ENCODE assay signal across 8 mouse cellular contexts in the genomic region with DNA sequence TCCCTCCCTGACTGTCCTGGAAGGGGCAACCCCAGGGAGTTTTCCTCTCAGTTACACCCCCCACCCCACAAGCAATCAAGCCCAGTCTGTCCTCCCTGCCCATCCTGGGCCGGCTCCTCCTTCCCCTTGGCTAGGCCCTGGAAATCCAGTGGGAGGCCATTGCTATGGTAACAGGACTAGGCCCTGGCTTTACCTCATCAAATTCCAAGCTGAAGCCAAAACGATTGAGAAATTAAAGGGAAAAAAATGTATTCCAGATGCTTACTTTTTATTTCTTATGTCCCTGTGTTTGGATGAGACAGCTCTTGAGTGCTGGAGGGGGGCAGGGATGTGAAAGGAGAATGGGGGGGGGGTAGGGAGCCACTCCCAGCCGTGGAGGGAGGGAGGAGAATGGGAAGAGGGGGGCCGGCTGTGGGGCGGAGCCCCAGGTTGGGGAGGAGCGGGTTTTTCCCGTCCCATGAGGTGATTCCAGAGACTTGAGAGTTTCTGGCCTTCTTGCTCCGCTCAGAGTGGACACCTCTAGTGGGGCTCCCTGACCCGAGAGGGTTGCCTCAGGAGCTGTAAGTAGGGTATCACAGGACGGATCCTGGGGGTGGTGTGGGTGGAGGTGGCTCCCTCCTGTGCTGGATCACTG. TPM values are rescaled to one million over a fixed set of nuclear protein-coding genes. Genes with fewer than 3 reads are reported as not detected.
A peak's percentile ranks its signal among the peaks of the same experiment; 100 is the strongest.
DNase-seq lines count a peak whose midpoint lies in the region; ATAC-seq and TF ChIP-seq lines count a peak whose summit lies in the region.

No protein-coding gene starts in this region.

- ATAC-seq in frontal cortex, adult (ENCODE audit: low TSS enrichment), result peak; percentile 39
- peak; percentile 12; the same call in 1 of the 2 replicates for ATAC-seq in heart, embryonic 14.5 days (ENCODE audit: insufficient number of reproducible peaks, insufficient read depth, low FRiP score, low read depth)
- peak; percentile 9; the same call in 1 of the 2 replicates for ATAC-seq in kidney, postnatal 0 days (replicated peaks; ENCODE audit: low FRiP score, low read depth)
- ATAC-seq in liver, postnatal 0 days, result no peak

- DNase-seq in frontal cortex, postnatal 25 days (ENCODE audit: low spot score in 2 of 2), result no peak
- peak; percentile 83 for DNase-seq in fibroblast of lung, adult 2 months (ENCODE audit: low read depth)
- DNase-seq in kidney, postnatal 0 days (ENCODE audit: low spot score), result peak; percentile 87
- peak; percentile 46 for DNase-seq in liver, postnatal 0 days
- no peak for DNase-seq in natural killer cell, adult 2 months (ENCODE audit: low spot score in 2 of 2)

- no peak for TF ChIP-seq CTCF in kidney, postnatal 0 days (IDR thresholded peaks at IDR 0.05; ENCODE audit: low read depth)
- TF ChIP-seq CTCF in liver, postnatal 0 days (IDR thresholded peaks at IDR 0.05; ENCODE audit: low read depth), result no peak
- TF ChIP-seq CTCF in olfactory bulb, adult 2 months (IDR thresholded peaks at IDR 0.05; ENCODE audit: insufficient read depth, low read depth, low read length), result no peak

- peaks cover 52% of the 10 kb centered on the region for H3K36me3 ChIP-seq in heart, embryonic 14.5 days (ENCODE audit: control insufficient read depth, insufficient read depth, low read length)
- peaks cover 41% of the 10 kb centered on the region for H3K36me3 ChIP-seq in kidney, postnatal 0 days (ENCODE audit: insufficient read depth, low read length)
- peaks cover 29% of the 10 kb centered on the region for H3K36me3 ChIP-seq in liver, postnatal 0 days (replicated peaks; ENCODE audit: insufficient read depth, low read length)

- H3K9me3 ChIP-seq in heart, embryonic 14.5 days (ENCODE audit: control insufficient read depth, low read length), result no peaks in the 10 kb centered on the region
- no peaks in the 10 kb centered on the region for H3K9me3 ChIP-seq in kidney, postnatal 0 days (replicated peaks; ENCODE audit: low read length)
- H3K9me3 ChIP-seq in liver, postnatal 0 days (ENCODE audit: low read length), result no peaks in the 10 kb centered on the region

- H3K4me2 ChIP-seq in heart, embryonic 14.5 days (ENCODE audit: low read length), result peak overlapping the region; percentile 89
- peak overlapping the region; percentile 73 for H3K4me2 ChIP-seq in kidney, postnatal 0 days (ENCODE audit: low read length)
- peak overlapping the region; percentile 55 for H3K4me2 ChIP-seq in liver, postnatal 0 days (ENCODE audit: low read depth, low read length)

- H3K27me3 ChIP-seq in heart, embryonic 14.5 days (ENCODE audit: control insufficient read depth, insufficient read depth, low read length), result no peaks in the 10 kb centered on the region
- no peaks in the 10 kb centered on the region for H3K27me3 ChIP-seq in kidney, postnatal 0 days (ENCODE audit: insufficient read depth, low read length)
- H3K27me3 ChIP-seq in liver, postnatal 0 days (ENCODE audit: insufficient read depth, low read length), result no peaks in the 10 kb centered on the region

- peaks cover 11 to 24% of the 10 kb centered on the region in 2 experiments; a peak in 3 of 4 replicates for H3K4me1 ChIP-seq in heart, embryonic 14.5 days (ENCODE audit: control insufficient read depth in 2 of 2, insufficient read depth in 2 of 2, low read length in 2 of 2)
- peaks cover 28% of the 10 kb centered on the region for H3K4me1 ChIP-seq in kidney, postnatal 0 days (replicated peaks; ENCODE audit: insufficient read depth, low read length)
- H3K4me1 ChIP-seq in liver, postnatal 0 days (ENCODE audit: insufficient read depth), result peaks cover 25% of the 10 kb centered on the region
- peaks cover 28% of the 10 kb centered on the region for H3K4me1 ChIP-seq in olfactory bulb, adult 2 months (ENCODE audit: control insufficient read depth, insufficient read depth, low read length)

- peak overlapping the region; percentile 76 to 89 for H3K27ac ChIP-seq in heart, embryonic 14.5 days (replicated peaks in 1 of 2; ENCODE audit: control insufficient read depth in 1 of 2, insufficient read depth in 1 of 2, low read depth in 2 of 2, low read length in 2 of 2)
- peak overlapping the region; percentile 94 for H3K27ac ChIP-seq in kidney, postnatal 0 days
- H3K27ac ChIP-seq in liver, postnatal 0 days (ENCODE audit: low read depth), result peak overlapping the region; percentile 55
- H3K27ac ChIP-seq in olfactory bulb, adult 2 months (ENCODE audit: insufficient read depth, low read depth, low read length), result peak overlapping the region; percentile 8; the same call in 1 of the 2 replicates

- H3K4me3 ChIP-seq in heart, embryonic 14.5 days (ENCODE audit: control insufficient read depth in 1 of 2, insufficient read depth in 1 of 2, low read depth in 1 of 2, low read length in 2 of 2), result peak overlapping the region; percentile 33 to 50
- H3K4me3 ChIP-seq in kidney, postnatal 0 days (replicated peaks; ENCODE audit: low read depth, low read length), result peak overlapping the region; percentile 29
- peak overlapping the region; percentile 24; the same call in 1 of the 2 replicates for H3K4me3 ChIP-seq in liver, postnatal 0 days (ENCODE audit: low read depth, low read length)
- peak overlapping the region; percentile 15; the same call in 1 of the 2 replicates for H3K4me3 ChIP-seq in olfactory bulb, adult 2 months (ENCODE audit: insufficient read depth, low read depth, low read length)

- WGBS in heart, embryonic 14.5 days, result 14% methylated on average over 10 of the region's 10 CpGs
- WGBS in kidney, postnatal 0 days, result 14% methylated on average over 10 of the region's 10 CpGs
- WGBS in liver, postnatal 0 days (ENCODE audit: insufficient replicate concordance), result 50% methylated on average over 10 of the region's 10 CpGs
- 26% methylated on average over 10 of the region's 10 CpGs for WGBS in olfactory bulb, adult 2 months

- peak overlapping the region; percentile 52 for H3K9ac ChIP-seq in heart, embryonic 14.5 days (ENCODE audit: low read length)
- H3K9ac ChIP-seq in kidney, postnatal 0 days (ENCODE audit: low read depth, low read length), result peak overlapping the region; percentile 44; the same call in 1 of the 2 replicates
- no peak overlapping the region; the same call in 1 of the 2 replicates for H3K9ac ChIP-seq in liver, postnatal 0 days (replicated peaks)

- no peak for TF ChIP-seq EP300 in liver, postnatal 0 days (IDR thresholded peaks at IDR 0.05; ENCODE audit: low read depth)

- TF ChIP-seq POLR2A in olfactory bulb, adult 2 months (IDR thresholded peaks at IDR 0.05; ENCODE audit: insufficient read depth, low read depth, low read length), result no peak

RNA-seq across cellular contexts. Expression of a gene that starts 2.3 kb away (rescaled TPM):
- 7.3 and 7.7 TPM in 2 replicates for polyA plus RNA-seq in heart, embryonic 14.5 days (2014; fragmentation: Nextera tagmentation; extraction: Ambion mirVana)
- polyA plus RNA-seq in kidney, postnatal 0 days (2015; fragmentation: Nextera tagmentation; extraction: Ambion mirVana), result 21.8 and 27.9 TPM in 2 replicates
- 6.0 and 6.5 TPM in 2 replicates for polyA plus RNA-seq in liver, postnatal 0 days (2015; fragmentation: Nextera tagmentation; extraction: Ambion mirVana)
- not detected in 2 replicates for polyA plus RNA-seq in olfactory bulb, adult 2 months (2012; ENCODE audit: insufficient read depth, insufficient read length, low replicate concordance, missing spikeins)

RNA-seq across cellular contexts. Expression of a gene that starts 12.9 kb away (rescaled TPM):
- polyA plus RNA-seq in heart, embryonic 14.5 days (2014; fragmentation: Nextera tagmentation; extraction: Ambion mirVana), result 0.69 TPM in 1 of 2 replicates, not detected in the other
- 0.14 and 0.40 TPM in 2 replicates for polyA plus RNA-seq in kidney, postnatal 0 days (2015; fragmentation: Nextera tagmentation; extraction: Ambion mirVana)
- 0.56 and 0.57 TPM in 2 replicates for polyA plus RNA-seq in liver, postnatal 0 days (2015; fragmentation: Nextera tagmentation; extraction: Ambion mirVana)
- polyA plus RNA-seq in olfactory bulb, adult 2 months (2012; ENCODE audit: insufficient read depth, insufficient read length, low replicate concordance, missing spikeins), result not detected in 2 replicates

RNA-seq across cellular contexts. Expression of a gene that starts 13.1 kb away (rescaled TPM):
- 124 and 130 TPM in 2 replicates for polyA plus RNA-seq in heart, embryonic 14.5 days (2014; fragmentation: Nextera tagmentation; extraction: Ambion mirVana)
- 167 and 194 TPM in 2 replicates for polyA plus RNA-seq in kidney, postnatal 0 days (2015; fragmentation: Nextera tagmentation; extraction: Ambion mirVana)
- 69.8 and 80.8 TPM in 2 replicates for polyA plus RNA-seq in liver, postnatal 0 days (2015; fragmentation: Nextera tagmentation; extraction: Ambion mirVana)
- not detected in 2 replicates for polyA plus RNA-seq in olfactory bulb, adult 2 months (2012; ENCODE audit: insufficient read depth, insufficient read length, low replicate concordance, missing spikeins)

Comparison
In these comparisons a context has a peak if more than half of its experiments do, and no peak if none do; other contexts are left out.
1. DNase-seq: peak in fibroblast of lung, adult 2 months (single experiment), kidney, postnatal 0 days (single experiment) and liver, postnatal 0 days (single experiment); none in frontal cortex, postnatal 25 days (0 of 2) and natural killer cell, adult 2 months (0 of 2).
2. H3K27ac ChIP-seq: peak in every context shown above with its lines; median percentile 94 in kidney, postnatal 0 days; 82 in heart, embryonic 14.5 days; 55 in liver, postnatal 0 days; 8 in olfactory bulb, adult 2 months.
3. Peak in every context shown above with its lines, with median percentiles within 50 percentile points of each other: H3K4me2 ChIP-seq and H3K4me3 ChIP-seq.